Mouse (Mus musculus) CH12.LX (cell line): Measurements from ENCODE around the gene Olfml2b.

Source experiments
- CTCF ChIP-seq, 2 experiments: IDR thresholded peaks in 1 of 2; conservative IDR thresholded peaks in 1 of 2; 2 replicates each; pipeline ENCODE4 v1.5.1; 2011 to 2012; ENCODE audit warnings: low read depth in 2 of 2, low read length in 2 of 2, improper control_type of control experiment in 1 of 2, inconsistent platforms in 1 of 2, mild to moderate bottlenecking in 1 of 2, moderate library complexity in 1 of 2
- JUN ChIP-seq: IDR thresholded peaks from 2 replicates; pipeline ENCODE4 v1.6.1; 2011; ENCODE audit warnings: low read depth, mild to moderate bottlenecking, low read length, improper control_type of control experiment, moderate library complexity; ENCODE audit not compliant: insufficient read depth
- MAFK ChIP-seq: IDR thresholded peaks from 2 replicates; pipeline ENCODE4 v1.6.1; 2011; ENCODE audit warnings: low read length, improper control_type of control experiment; ENCODE audit not compliant: insufficient replicate concordance
- POLR2A ChIP-seq: IDR thresholded peaks from 2 replicates; pipeline ENCODE4 v1.6.1; 2011; ENCODE audit warnings: low read depth, mild to moderate bottlenecking, improper control_type of control experiment, low read length
- SMC3 ChIP-seq: IDR thresholded peaks from 2 replicates; pipeline ENCODE4 v1.6.1; 2011; ENCODE audit warnings: low read depth, low read length, improper control_type of control experiment
- TCF12 ChIP-seq: IDR thresholded peaks from 2 replicates; pipeline ENCODE4 v1.6.1; 2014; ENCODE audit warnings: low read depth, mild to moderate bottlenecking, inconsistent platforms, low read length, improper control_type of control experiment
- UBTF ChIP-seq: IDR thresholded peaks from 2 replicates; pipeline ENCODE4 v1.6.1; 2012; ENCODE audit warnings: low read depth, mild to moderate bottlenecking, inconsistent platforms, low read length, improper control_type of control experiment, moderate library complexity

DNA sequence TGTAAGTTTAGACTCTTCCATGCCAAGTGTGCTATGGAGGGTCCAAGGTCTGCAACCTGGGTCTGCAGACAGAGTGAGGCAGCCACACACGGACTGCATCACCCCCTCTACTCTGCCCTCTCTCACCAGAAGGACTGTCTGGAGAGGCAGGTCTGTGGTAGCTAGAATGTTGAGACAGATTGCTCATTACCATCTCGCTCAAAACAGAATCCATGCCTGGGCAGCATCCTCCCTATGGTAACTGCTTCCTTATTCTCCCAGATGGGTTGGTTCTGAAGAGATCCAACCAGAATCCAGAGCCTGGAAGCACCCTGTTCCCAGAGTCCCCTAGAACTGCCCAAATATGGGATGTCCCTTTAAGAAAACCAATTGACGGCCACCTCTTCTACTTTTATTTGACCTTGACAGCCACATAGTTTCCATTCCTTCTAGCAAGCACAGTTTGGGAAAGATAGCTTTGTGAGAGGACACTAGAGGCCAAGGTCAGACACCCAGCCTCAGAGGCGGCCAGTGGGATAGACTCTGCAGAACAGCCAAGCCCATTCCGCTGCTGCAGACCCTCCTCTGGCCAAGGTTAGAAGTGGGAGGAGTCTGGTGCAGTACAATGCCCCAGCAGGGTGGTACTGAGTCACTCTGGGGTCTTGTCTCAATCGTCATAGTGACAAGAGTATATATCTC, 6.9 kb downstream of the Olfml2b start:
- TF ChIP-seq CTCF (conservative IDR thresholded peaks at IDR 0.05 in 1 of 2, IDR thresholded peaks at IDR 0.05 in 1 of 2; ENCODE audit: low read depth in 2 of 2, low read length in 2 of 2) (no peak), JUN (no peak), TCF12 (no peak), UBTF (no peak), POLR2A (no peak), MAFK (no peak), SMC3 (no peak)
